Mouse (Mus musculus) CH12.LX (cell line): ENCODE data around the gene Foxq1. TPM values are rescaled to one million over a fixed set of nuclear protein-coding genes. Genes with fewer than 3 reads are reported as not detected.

Source experiments
- DNase-seq: peaks from one replicate; pipeline ENCODE4 v3.0.0-alpha.2; 2013; ENCODE audit errors: extremely low read depth
- H3K27ac ChIP-seq: 2 replicates; pipeline ENCODE4 v1.5.1; 2012; ENCODE audit warnings: low read depth, mild to moderate bottlenecking, control low read depth, moderate library complexity; ENCODE audit not compliant: insufficient read depth
- H3K27me3 ChIP-seq: replicated peaks from 2 replicates; pipeline ENCODE3; 2012; ENCODE audit warnings: inconsistent platforms
- H3K36me3 ChIP-seq, 2 experiments: replicated peaks in 1 of 2; 2 replicates each; pipeline versions ENCODE3 to v1.6.1; 2012; ENCODE audit warnings: inconsistent platforms in 1 of 2, low read length in 1 of 2, mild to moderate bottlenecking in 1 of 2, mixed read lengths in 1 of 2, moderate library complexity in 1 of 2; ENCODE audit not compliant: control insufficient read depth in 1 of 2, insufficient read depth in 1 of 2
- H3K4me1 ChIP-seq, 2 experiments: 2 replicates each; pipeline ENCODE4 v1.6.1; 2012; ENCODE audit warnings: inconsistent platforms in 1 of 2, moderate library complexity in 1 of 2; ENCODE audit not compliant: insufficient read depth in 2 of 2, control insufficient read depth in 1 of 2
- H3K4me2 ChIP-seq: 2 replicates; pipeline ENCODE4 v1.6.1; 2012; ENCODE audit warnings: low read depth, mild to moderate bottlenecking, control low read depth; ENCODE audit not compliant: poor library complexity, insufficient read depth, severe bottlenecking
- H3K4me3 ChIP-seq, 3 experiments: fragments of 150-350 bp in 1 of 3; sonication (generic) in 1 of 3; replicated peaks in 1 of 3; 2 replicates each; pipeline versions ENCODE3 to v1.5.1; 2011 to 2012; ENCODE audit warnings: low read depth in 2 of 3, low read length in 2 of 3, mild to moderate bottlenecking in 2 of 3, moderate library complexity in 2 of 3, control low read depth in 1 of 3, improper control_type of control experiment in 1 of 3, inconsistent platforms in 1 of 3, mixed read lengths in 1 of 3; ENCODE audit not compliant: poor library complexity in 1 of 3
- H3K79me2 ChIP-seq: replicated peaks from 2 replicates; pipeline ENCODE4 v1.6.1; 2012; ENCODE audit warnings: mild to moderate bottlenecking, moderate library complexity; ENCODE audit not compliant: control insufficient read depth, poor library complexity, insufficient read depth, severe bottlenecking; ENCODE audit errors: extremely low read depth
- H3K9ac ChIP-seq: 2 replicates; pipeline ENCODE4 v1.6.1; 2012; ENCODE audit warnings: low read depth, mild to moderate bottlenecking, control low read depth, moderate library complexity; ENCODE audit not compliant: insufficient read depth
- H3K9me3 ChIP-seq: replicated peaks from 2 replicates; pipeline ENCODE3; 2012; ENCODE audit warnings: low read length, inconsistent platforms, mixed read lengths
- BHLHE40 ChIP-seq: IDR thresholded peaks from 2 replicates; pipeline ENCODE4 v1.6.1; 2011; ENCODE audit warnings: mild to moderate bottlenecking, low read depth, low read length, improper control_type of control experiment
- CHD1 ChIP-seq: IDR thresholded peaks from 2 replicates; pipeline ENCODE4 v1.6.1; 2012; ENCODE audit warnings: low read depth, low read length, improper control_type of control experiment, inconsistent platforms
- CHD2 ChIP-seq: IDR thresholded peaks from 2 replicates; pipeline ENCODE4 v1.6.1; 2011; ENCODE audit warnings: low read length, improper control_type of control experiment
- E2F4 ChIP-seq: IDR thresholded peaks from 2 replicates; pipeline ENCODE4 v1.6.1; 2011; ENCODE audit warnings: low read depth, low read length, improper control_type of control experiment; ENCODE audit not compliant: insufficient replicate concordance
- ETS1 ChIP-seq: conservative IDR thresholded peaks from 2 replicates; pipeline ENCODE4 v1.6.1; 2012; ENCODE audit warnings: low read depth, mild to moderate bottlenecking, inconsistent platforms, low read length, improper control_type of control experiment, moderate library complexity
- GABPA ChIP-seq: IDR thresholded peaks from 2 replicates; pipeline ENCODE4 v1.6.1; 2012; ENCODE audit warnings: low read depth, low read length, improper control_type of control experiment, inconsistent platforms; ENCODE audit not compliant: insufficient replicate concordance
- HCFC1 ChIP-seq: IDR thresholded peaks from 2 replicates; pipeline ENCODE4 v1.6.1; 2012; ENCODE audit warnings: low read depth, mild to moderate bottlenecking, inconsistent platforms, low read length, improper control_type of control experiment
- JUN ChIP-seq: IDR thresholded peaks from 2 replicates; pipeline ENCODE4 v1.6.1; 2011; ENCODE audit warnings: low read depth, mild to moderate bottlenecking, low read length, improper control_type of control experiment, moderate library complexity; ENCODE audit not compliant: insufficient read depth
- JUND ChIP-seq: conservative IDR thresholded peaks from 2 replicates; pipeline ENCODE4 v1.6.1; 2011; ENCODE audit warnings: low read depth, low read length, improper control_type of control experiment
- KAT2A ChIP-seq: IDR thresholded peaks from 2 replicates; pipeline ENCODE4 v1.6.1; 2012; ENCODE audit warnings: low read length, improper control_type of control experiment, inconsistent platforms; ENCODE audit not compliant: insufficient replicate concordance
- MAFK ChIP-seq: IDR thresholded peaks from 2 replicates; pipeline ENCODE4 v1.6.1; 2011; ENCODE audit warnings: low read length, improper control_type of control experiment; ENCODE audit not compliant: insufficient replicate concordance
- MAX ChIP-seq: IDR thresholded peaks from 2 replicates; pipeline ENCODE4 v1.6.1; 2011; ENCODE audit warnings: low read length, improper control_type of control experiment
- MAZ ChIP-seq: IDR thresholded peaks from 2 replicates; pipeline ENCODE4 v1.6.1; 2012; ENCODE audit warnings: low read depth, mild to moderate bottlenecking, inconsistent platforms, low read length, improper control_type of control experiment, moderate library complexity
- MEF2A ChIP-seq: IDR thresholded peaks from 2 replicates; pipeline ENCODE4 v1.6.1; 2014; ENCODE audit warnings: low read depth, mild to moderate bottlenecking, inconsistent platforms, low read length, improper control_type of control experiment, borderline replicate concordance
- MXI1 ChIP-seq: IDR thresholded peaks from 2 replicates; pipeline ENCODE4 v1.6.1; 2011; ENCODE audit warnings: mild to moderate bottlenecking, low read depth, low read length, improper control_type of control experiment
- MYC ChIP-seq: IDR thresholded peaks from 2 replicates; pipeline ENCODE4 v1.6.1; 2011; ENCODE audit warnings: low read depth, mild to moderate bottlenecking, improper control_type of control experiment, low read length
- NELFE ChIP-seq: IDR thresholded peaks from 2 replicates; pipeline ENCODE4 v1.6.1; 2011; ENCODE audit warnings: low read depth, low read length, improper control_type of control experiment
- PAX5 ChIP-seq: IDR thresholded peaks from 2 replicates; pipeline ENCODE4 v1.6.1; 2012; ENCODE audit warnings: low read length, inconsistent platforms, mixed read lengths
- POLR2AphosphoS2 ChIP-seq: IDR thresholded peaks from 2 replicates; pipeline ENCODE4 v1.6.1; 2011; ENCODE audit warnings: low read depth, low read length, improper control_type of control experiment
- RCOR1 ChIP-seq: conservative IDR thresholded peaks from 2 replicates; pipeline ENCODE4 v1.6.1; 2012; ENCODE audit warnings: low read depth, mild to moderate bottlenecking, inconsistent platforms, low read length, improper control_type of control experiment
- SIN3A ChIP-seq: IDR thresholded peaks from 2 replicates; pipeline ENCODE4 v1.6.1; 2012; ENCODE audit warnings: low read length, improper control_type of control experiment, inconsistent platforms
- SMC3 ChIP-seq: IDR thresholded peaks from 2 replicates; pipeline ENCODE4 v1.6.1; 2011; ENCODE audit warnings: low read depth, low read length, improper control_type of control experiment
- TBP ChIP-seq: conservative IDR thresholded peaks from 2 replicates; pipeline ENCODE4 v1.6.1; 2011; ENCODE audit warnings: low read depth, low read length, improper control_type of control experiment
- UBTF ChIP-seq: IDR thresholded peaks from 2 replicates; pipeline ENCODE4 v1.6.1; 2012; ENCODE audit warnings: low read depth, mild to moderate bottlenecking, inconsistent platforms, low read length, improper control_type of control experiment, moderate library complexity
- USF2 ChIP-seq: conservative IDR thresholded peaks from 2 replicates; pipeline ENCODE4 v1.6.1; 2011; ENCODE audit warnings: low read depth, low read length, improper control_type of control experiment
- ZC3H11A ChIP-seq: IDR thresholded peaks from 2 replicates; pipeline ENCODE4 v1.6.1; 2012; ENCODE audit warnings: low read depth, mild to moderate bottlenecking, inconsistent platforms, low read length, improper control_type of control experiment
- ZKSCAN1 ChIP-seq: IDR thresholded peaks from 2 replicates; pipeline ENCODE4 v1.6.1; 2012; ENCODE audit warnings: low read depth, inconsistent platforms, low read length, improper control_type of control experiment, borderline replicate concordance
- ZMIZ1 ChIP-seq: IDR thresholded peaks from 2 replicates; pipeline ENCODE4 v1.6.1; 2012; ENCODE audit warnings: low read depth, mild to moderate bottlenecking, inconsistent platforms, low read length, improper control_type of control experiment
- ZNF384 ChIP-seq: IDR thresholded peaks from 2 replicates; pipeline ENCODE4 v1.6.1; 2012; ENCODE audit warnings: low read depth, low read length, improper control_type of control experiment, inconsistent platforms
- dilution Hi-C: fragments of 300-500 bp; cut with MboI; formaldehyde crosslinking; loops from 2 replicates; pipeline ENCODE4 v1.14.3; 2020; ENCODE audit warnings: low sequenced_read_pairs; ENCODE audit not compliant: extremely low pct_unique_long_range_greater_than_20kb, extremely low pct_ligation_motif_present
- in situ Hi-C: fragments of 300-500 bp; cut with MboI; formaldehyde crosslinking; loops from 3 replicates; pipeline ENCODE4 v1.14.3; 2019; ENCODE audit warnings: low sequenced_read_pairs, low pct_ligation_motif_present, low pct_unique_long_range_greater_than_20kb, mixed read lengths
- polyA plus RNA-seq: library from polyadenylated mRNA; unstranded; fragments of >175 nt; gene quantifications from 2 replicates; pipeline ENCODE4 v1.2.1, GENCODE M21; 2012; ENCODE audit warnings: low read depth; ENCODE audit not compliant: insufficient read length
- total RNA-seq, 2 experiments: library from RNA; depleted of rRNA; stranded (reverse); fragments of 300-350 nt in 1 of 2; fragments of >200 nt in 1 of 2; gene quantifications; 2 replicates each; pipeline ENCODE4 v1.2.3; 2012 to 2014

The Foxq1 gene
- total and polyA plus RNA-seq, 3 experiments = not detected

DNA sequence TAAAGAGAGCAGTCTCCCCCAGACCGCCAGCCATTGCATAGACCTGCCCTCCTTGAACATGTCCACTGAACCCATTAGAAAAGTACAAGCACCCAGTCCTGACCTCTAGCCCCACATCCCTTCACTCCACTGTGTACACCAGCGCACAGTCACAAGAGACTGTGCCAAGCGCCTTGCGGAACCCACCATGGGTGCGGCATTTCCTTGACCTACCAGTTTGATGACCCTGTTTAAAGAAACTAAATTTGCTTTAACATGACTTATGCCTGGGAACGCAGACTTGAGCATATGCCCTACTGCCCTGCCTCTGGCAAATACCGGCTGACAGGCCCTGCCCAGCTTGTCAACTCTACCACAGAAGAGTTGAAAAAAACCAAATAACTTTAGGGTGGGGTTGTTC lies 40.7 kb upstream of the Foxq1 start:
- no peaks in the 10 kb centered on the region for H3K27me3 ChIP-seq
- TF ChIP-seq MAZ (no peak), JUN (no peak), PAX5 (no peak), MYC (no peak), E2F4 (no peak), ETS1 (no peak), ZNF384 (no peak), BHLHE40 (no peak), CHD2 (no peak), MAFK (no peak), SMC3 (no peak), SIN3A (no peak), RCOR1 (no peak), HCFC1 (no peak), CHD1 (no peak), USF2 (no peak), JUND (no peak), KAT2A (no peak)
- no peak for DNase-seq
- H3K79me2 ChIP-seq = no peaks in the 10 kb centered on the region
- no peaks in the 10 kb centered on the region for H3K36me3 ChIP-seq
- no peak overlapping the region for H3K27ac ChIP-seq
- H3K4me1 ChIP-seq = no peaks in the 10 kb centered on the region
- H3K4me3 ChIP-seq = no peak overlapping the region
- dilution Hi-C loops = no loop called here
- no peaks in the 10 kb centered on the region for H3K9me3 ChIP-seq
- H3K4me2 ChIP-seq = no peak overlapping the region
- in situ Hi-C loops = no loop called here
- H3K9ac ChIP-seq = no peak overlapping the region

DNA sequence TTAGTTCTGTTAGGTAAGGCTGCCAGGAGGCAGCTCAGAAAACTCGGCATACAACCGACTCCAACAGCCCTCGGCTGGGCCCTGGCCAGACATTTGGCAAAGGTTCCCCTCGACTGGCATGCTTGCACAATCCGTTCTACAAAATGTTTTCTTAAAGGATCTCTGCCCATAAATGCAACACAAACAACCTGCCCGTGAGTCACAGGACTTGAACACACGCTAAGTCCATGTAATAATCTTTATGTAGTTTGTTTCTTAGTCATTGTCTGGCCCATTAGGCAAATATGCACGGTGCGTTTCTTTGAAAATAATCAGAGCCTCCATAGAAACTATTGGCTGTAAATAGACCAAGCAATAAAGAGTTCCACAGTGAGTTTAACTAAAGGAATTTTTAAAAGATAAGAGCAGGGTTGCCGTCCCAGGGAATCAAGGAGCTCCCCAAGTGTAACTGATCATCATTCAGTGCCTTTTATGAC lies 37.5 kb upstream of the Foxq1 start:
- TF ChIP-seq TBP (no peak), UBTF (no peak), MAX (no peak), SMC3 (no peak), ZKSCAN1 (no peak), ZC3H11A (no peak), ZNF384 (no peak), MAFK (no peak), NELFE (no peak), SIN3A (no peak), MXI1 (no peak), ZMIZ1 (no peak), MYC (no peak), GABPA (no peak), ETS1 (no peak), POLR2AphosphoS2 (no peak), MEF2A (no peak), USF2 (no peak)
- TF ChIP-seq, all 38 proteins: peak for 0
- Histone ChIP-seq H3K9me3 (no peaks in the 10 kb centered on the region), H3K36me3 (no peaks in the 10 kb centered on the region), H3K27ac (no peak overlapping the region), H3K4me1 (no peaks in the 10 kb centered on the region), H3K79me2 (no peaks in the 10 kb centered on the region), H3K27me3 (no peaks in the 10 kb centered on the region), H3K4me2 (no peak overlapping the region), H3K4me3 (no peak overlapping the region), H3K9ac (no peak overlapping the region)
- dilution Hi-C loops (no loop called here), in situ Hi-C loops (no loop called here)
- DNase-seq = no peak
